Mouse (Mus musculus) hindbrain, embryonic 16.5 days (tissue): Measurements from ENCODE around the gene Srpr. TPM values are rescaled to one million over a fixed set of nuclear protein-coding genes. Genes with fewer than 3 reads are reported as not detected.

ENCODE experiments used
- ATAC-seq: fragments of 200-750 bp; cut with Nextera tagmentation; 2 replicates; pipeline ENCODE4 v1.8.0; 2017; ENCODE audit warnings: moderate TSS enrichment, moderate library complexity
- H3K27ac ChIP-seq: fragments of 300-500 bp; sonication (generic); 2 replicates; pipeline ENCODE4 v1.5.1; 2014; ENCODE audit warnings: low read depth, mild to moderate bottlenecking, control low read depth, low read length, moderate library complexity
- H3K27me3 ChIP-seq: fragments of 300-500 bp; sonication (generic); replicated peaks from 2 replicates; pipeline ENCODE4 v1.6.1; 2014; ENCODE audit warnings: low read length; ENCODE audit not compliant: control insufficient read depth, insufficient read depth
- H3K36me3 ChIP-seq: fragments of 300-500 bp; sonication (generic); 2 replicates; pipeline ENCODE4 v1.6.1; 2014; ENCODE audit warnings: mild to moderate bottlenecking, low read length, moderate library complexity, mixed read lengths; ENCODE audit not compliant: control insufficient read depth, insufficient read depth
- H3K4me1 ChIP-seq: fragments of 300-500 bp; sonication (generic); 2 replicates; pipeline ENCODE4 v1.6.1; 2014; ENCODE audit warnings: low read depth, low read length; ENCODE audit not compliant: control insufficient read depth, insufficient read depth
- H3K4me2 ChIP-seq: fragments of 300-500 bp; sonication (generic); 2 replicates; pipeline ENCODE4 v1.6.1; 2014; ENCODE audit warnings: mild to moderate bottlenecking, low read length, control low read depth, moderate library complexity
- H3K4me3 ChIP-seq: fragments of 300-500 bp; sonication (generic); 2 replicates; pipeline ENCODE4 v1.5.1; 2014; ENCODE audit warnings: mild to moderate bottlenecking, low read length, control low read depth, moderate library complexity
- H3K9ac ChIP-seq: fragments of 300-500 bp; sonication (generic); 2 replicates; pipeline ENCODE4 v1.6.1; 2014; ENCODE audit warnings: low read depth, mild to moderate bottlenecking, control low read depth, low read length, moderate library complexity
- H3K9me3 ChIP-seq: fragments of 300-500 bp; sonication (generic); 2 replicates; pipeline ENCODE4 v1.6.1; 2014; ENCODE audit warnings: mild to moderate bottlenecking, low read length, moderate library complexity; ENCODE audit not compliant: control insufficient read depth
- WGBS: fragments of 180-500 bp; shearing (Covaris S2); extraction: QIAGEN DNeasy Blood & Tissue Kit; methylation state at CpG from one replicate; pipeline ENCODE4 v1.1.7; 2014; 5-methylcytosine and 5-hydroxymethylcytosine counted together
- polyA plus RNA-seq: library from polyadenylated mRNA; unstranded; fragments of >200 nt; fragmentation: Nextera tagmentation; extraction: Ambion mirVana; gene quantifications from 2 replicates; pipeline ENCODE4 v1.2.1, GENCODE M21; 2015

Srpr gene
- polyA plus RNA-seq, 1 experiment from 2014 or later = 63.4 TPM

- Histone ChIP-seq H3K9me3 (no peaks in the 10 kb centered on the region), H3K4me1 (peaks cover 9% of the 10 kb centered on the region), H3K9ac (peak overlapping the region; percentile 76), H3K4me2 (peak overlapping the region; percentile 83), H3K27ac (no peak overlapping the region), H3K36me3 (peaks cover 4% of the 10 kb centered on the region), H3K27me3 (no peaks in the 10 kb centered on the region), H3K4me3 (peak overlapping the region; percentile 64)
- WGBS = 56% methylated on average over 9 of the region's 9 CpGs
- ATAC-seq = no peak
Measured at GRCm38 (mm10) chr9:35200529-35201060, 620 bp downstream of the Srpr start.

DNA sequence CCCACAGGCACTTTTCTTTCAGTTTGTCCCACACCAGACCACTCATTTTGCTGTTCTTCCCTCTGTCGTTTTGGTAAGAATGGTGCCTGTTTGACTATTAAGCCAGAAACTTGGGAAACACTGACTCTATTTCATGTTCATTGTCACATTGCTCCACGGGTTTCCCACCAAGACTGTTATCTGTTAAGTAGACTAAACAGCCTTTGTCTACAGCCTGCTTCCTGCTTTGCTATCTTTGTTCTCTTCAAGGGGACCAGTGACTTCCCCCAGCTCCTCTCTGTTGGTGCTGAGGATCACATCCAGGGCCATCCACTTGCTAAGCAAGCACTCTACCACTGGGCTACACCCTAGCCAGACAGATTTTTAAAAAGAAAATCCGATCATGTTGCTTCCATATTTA is 3.6 kb downstream of the Srpr start:
- ATAC-seq = no peak
- H3K9me3 ChIP-seq = no peaks in the 10 kb centered on the region
- 81% methylated on average over 3 of the region's 3 CpGs for WGBS
- peaks cover 20% of the 10 kb centered on the region for H3K36me3 ChIP-seq
- no peak overlapping the region for H3K27ac ChIP-seq
- H3K4me3 ChIP-seq = no peak overlapping the region
- peaks cover 9% of the 10 kb centered on the region for H3K4me1 ChIP-seq
- H3K4me2 ChIP-seq = no peak overlapping the region
- H3K9ac ChIP-seq = no peak overlapping the region
- no peaks in the 10 kb centered on the region for H3K27me3 ChIP-seq

GRCm38 (mm10) chr9:35204421-35204820 is 4.4 kb downstream of the Srpr start:
- no peak overlapping the region for H3K4me3 ChIP-seq
- H3K36me3 ChIP-seq = peaks cover 20% of the 10 kb centered on the region
- peaks cover 9% of the 10 kb centered on the region for H3K4me1 ChIP-seq
- no peak overlapping the region for H3K27ac ChIP-seq
- H3K9me3 ChIP-seq = no peaks in the 10 kb centered on the region
- H3K9ac ChIP-seq = no peak overlapping the region
- ATAC-seq = no peak
- no peak overlapping the region for H3K4me2 ChIP-seq
- no peaks in the 10 kb centered on the region for H3K27me3 ChIP-seq
- 98% methylated on average over 2 of the region's 2 CpGs for WGBS

DNA sequence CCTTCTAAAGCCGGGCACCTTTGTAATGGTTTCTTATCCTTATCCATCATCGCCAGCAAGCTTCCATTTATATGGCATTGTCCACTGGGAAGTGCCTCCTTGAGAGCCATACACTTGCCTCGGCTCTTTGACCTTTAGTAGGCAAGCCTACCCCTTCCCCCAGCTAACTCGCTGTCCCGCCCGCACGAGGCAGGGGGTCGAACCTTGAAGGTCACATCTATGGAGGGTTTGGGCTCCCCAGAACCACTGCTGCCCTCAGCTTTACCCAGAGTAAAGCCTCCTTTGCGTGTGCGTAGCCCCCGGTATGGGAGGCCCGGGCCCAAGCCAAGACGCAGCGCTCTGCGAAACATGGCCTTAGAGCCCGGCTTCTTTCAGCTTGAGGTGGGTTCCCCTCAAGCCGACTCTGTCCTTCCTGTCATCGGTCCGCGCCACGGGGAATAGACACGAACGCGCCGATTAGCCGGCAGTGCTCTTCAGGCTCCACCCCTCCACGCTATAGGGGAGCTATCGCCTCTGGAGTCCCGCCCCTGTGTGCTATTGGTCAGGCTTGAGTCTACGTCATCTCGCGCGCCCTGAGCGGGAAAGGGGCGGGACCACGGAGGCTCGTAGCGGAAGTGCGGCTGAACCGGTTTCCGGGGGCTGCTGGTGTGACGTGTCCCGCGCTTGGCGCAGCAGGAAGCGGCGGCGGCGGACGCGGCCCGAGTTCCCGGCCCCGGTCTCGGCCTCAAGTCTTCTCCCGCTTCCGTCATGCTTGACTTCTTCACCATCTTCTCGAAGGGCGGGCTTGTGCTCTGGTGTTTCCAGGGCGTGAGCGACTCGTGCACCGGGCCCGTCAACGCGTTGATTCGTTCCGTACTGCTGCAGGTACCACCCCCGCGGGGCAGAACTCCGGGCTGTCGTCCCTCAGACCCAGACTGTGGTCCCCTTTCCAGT is 10.8 kb downstream of the Srpr start, which contains the start of gene Foxred1:
Gene Foxred1 (minus strand): TSS at position 514 of the 933 bp plus-strand sequence.
- no peaks in the 10 kb centered on the region for H3K27me3 ChIP-seq
- peak within 1 kb of the TSS; percentile 89 for H3K4me2 ChIP-seq
- no peaks in the 10 kb centered on the region for H3K9me3 ChIP-seq
- ATAC-seq = peak; percentile 100
- under 1% methylated on average over 69 of the region's 72 CpGs for WGBS
- H3K4me1 ChIP-seq = peaks cover 16% of the 10 kb centered on the region
- peaks cover 32% of the 10 kb centered on the region for H3K36me3 ChIP-seq
- peak within 1 kb of the TSS; percentile 90 for H3K4me3 ChIP-seq
- peak within 1 kb of the TSS; percentile 89 for H3K9ac ChIP-seq
- H3K27ac ChIP-seq = peak within 1 kb of the TSS; percentile 95

- Histone ChIP-seq H3K4me1 (peaks cover 16% of the 10 kb centered on the region), H3K4me3 (peak overlapping the region; percentile 90), H3K9ac (peak overlapping the region; percentile 85), H3K9me3 (no peaks in the 10 kb centered on the region), H3K36me3 (peaks cover 23% of the 10 kb centered on the region), H3K27ac (peak overlapping the region; percentile 55), H3K27me3 (no peaks in the 10 kb centered on the region), H3K4me2 (peak overlapping the region; percentile 78)
- WGBS = 36% methylated on average over 26 of the region's 26 CpGs
- ATAC-seq = no peak
Measured at GRCm38 (mm10) chr9:35211573-35212511, 11.9 kb downstream of the Srpr start.

DNA sequence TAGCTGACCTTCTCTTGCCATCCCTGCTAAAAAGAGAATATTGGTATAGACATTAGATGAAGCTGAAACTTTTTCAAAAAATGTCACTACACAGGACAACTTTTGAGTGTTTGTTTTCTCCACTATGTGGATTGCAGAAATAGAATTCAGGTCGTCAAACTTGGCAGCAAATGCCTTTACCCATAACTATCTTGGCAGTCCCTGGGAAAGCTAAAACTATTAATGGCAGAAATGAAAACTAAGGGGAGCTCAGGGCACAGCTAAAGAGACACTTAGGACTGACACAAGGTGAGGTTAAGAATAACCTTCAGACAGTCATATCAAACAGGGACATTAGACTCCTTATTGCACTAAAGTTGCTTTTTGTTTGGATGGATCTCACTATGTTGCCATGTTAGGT is 18.0 kb downstream of the Srpr start:
- Histone ChIP-seq H3K9ac (no peak overlapping the region), H3K27me3 (no peaks in the 10 kb centered on the region), H3K27ac (no peak overlapping the region), H3K36me3 (peaks cover 43% of the 10 kb centered on the region), H3K4me1 (no peaks in the 10 kb centered on the region), H3K9me3 (no peaks in the 10 kb centered on the region), H3K4me2 (no peak overlapping the region), H3K4me3 (no peak overlapping the region)
- ATAC-seq = no peak
- WGBS = 83% methylated on average over 1 of the region's 1 CpGs

- Histone ChIP-seq H3K27ac (no peak overlapping the region), H3K27me3 (no peaks in the 10 kb centered on the region), H3K36me3 (peaks cover 20% of the 10 kb centered on the region), H3K9me3 (no peaks in the 10 kb centered on the region), H3K4me1 (no peaks in the 10 kb centered on the region), H3K4me3 (no peak overlapping the region), H3K9ac (no peak overlapping the region), H3K4me2 (no peak overlapping the region)
- WGBS = 94% methylated on average over 3 of the region's 3 CpGs
- ATAC-seq = no peak
Measured at GRCm38 (mm10) chr9:35223466-35223865, 23.5 kb downstream of the Srpr start.

GRCm38 (mm10) chr9:35228671-35229070 is 28.7 kb downstream of the Srpr start:
- Histone ChIP-seq H3K27me3 (no peaks in the 10 kb centered on the region), H3K4me1 (no peaks in the 10 kb centered on the region), H3K4me3 (no peak overlapping the region), H3K9me3 (no peaks in the 10 kb centered on the region), H3K36me3 (peaks cover 14% of the 10 kb centered on the region; the same call in 1 of the 2 replicates), H3K9ac (no peak overlapping the region), H3K27ac (no peak overlapping the region), H3K4me2 (no peak overlapping the region)
- ATAC-seq = no peak
- WGBS = 95% methylated on average over 3 of the region's 3 CpGs
